Mouse (Mus musculus) lung, postnatal 0 days (tissue): Measurements from ENCODE around the gene Gcnt2. TPM values are rescaled to one million over a fixed set of nuclear protein-coding genes. Genes with fewer than 3 reads are reported as not detected.

Experiments
- ATAC-seq: fragments of 200-750 bp; cut with Nextera tagmentation; 2 replicates; pipeline ENCODE4 v1.8.0; 2017; ENCODE audit warnings: moderate library complexity
- DNase-seq: peaks from one replicate; pipeline ENCODE4 v3.0.0-alpha.2; 2016; ENCODE audit warnings: low spot score
- H3K27ac ChIP-seq: fragments of 300-500 bp; sonication (generic); 2 replicates; pipeline ENCODE4 v1.5.1; 2014; ENCODE audit warnings: antibody characterized with exemption, mild to moderate bottlenecking, low read length, mixed read lengths
- H3K27me3 ChIP-seq: fragments of 300-500 bp; sonication (generic); replicated peaks from 2 replicates; pipeline ENCODE4 v1.6.1; 2014; ENCODE audit warnings: low read length, mixed read lengths; ENCODE audit not compliant: insufficient read depth
- H3K36me3 ChIP-seq: fragments of 300-500 bp; sonication (generic); 2 replicates; pipeline ENCODE4 v1.6.1; 2014; ENCODE audit warnings: low read length, mixed read lengths; ENCODE audit not compliant: insufficient read depth
- H3K4me1 ChIP-seq: fragments of 300-500 bp; sonication (generic); 2 replicates; pipeline ENCODE4 v1.6.1; 2014; ENCODE audit warnings: antibody characterized with exemption, low read depth, low read length, mixed read lengths; ENCODE audit not compliant: insufficient read depth
- H3K4me2 ChIP-seq: fragments of 300-500 bp; sonication (generic); replicated peaks from 2 replicates; pipeline ENCODE4 v1.6.1; 2014; ENCODE audit warnings: low read depth, mild to moderate bottlenecking, low read length, moderate library complexity, mixed read lengths
- H3K4me3 ChIP-seq: fragments of 300-500 bp; sonication (generic); 2 replicates; pipeline ENCODE4 v1.5.1; 2014; ENCODE audit warnings: low read depth, low read length
- H3K9ac ChIP-seq: fragments of 300-500 bp; sonication (generic); replicated peaks from 2 replicates; pipeline ENCODE4 v1.6.1; 2014; ENCODE audit warnings: low read depth, mild to moderate bottlenecking
- H3K9me3 ChIP-seq: fragments of 300-500 bp; sonication (generic); 2 replicates; pipeline ENCODE4 v1.6.1; 2016; ENCODE audit warnings: low read length, mixed read lengths
- CTCF ChIP-seq: IDR thresholded peaks from 2 replicates; pipeline ENCODE4 v1.5.1; 2016; ENCODE audit warnings: antibody characterized with exemption, mild to moderate bottlenecking
- EP300 ChIP-seq: IDR thresholded peaks from 2 replicates; pipeline ENCODE4 v1.6.1; 2016; ENCODE audit warnings: antibody characterized with exemption, mild to moderate bottlenecking, control low read depth
- WGBS: fragments of 180-500 bp; shearing (Covaris S2); extraction: QIAGEN DNeasy Blood & Tissue Kit; methylation state at CpG from one replicate; pipeline ENCODE4 v1.1.7; 2014; 5-methylcytosine and 5-hydroxymethylcytosine counted together
- polyA plus RNA-seq: library from polyadenylated mRNA; unstranded; fragments of >200 nt; fragmentation: Nextera tagmentation; extraction: Ambion mirVana; gene quantifications from 2 replicates; pipeline ENCODE4 v1.2.1, GENCODE M21; 2015

Gcnt2 gene
- 10.8 and 10.9 TPM in 2 replicates for polyA plus RNA-seq

- 18% methylated on average over 22 of the region's 22 CpGs for WGBS
- Histone ChIP-seq H3K9ac (peak within 1 kb of the TSS; percentile 48), H3K4me1 (no peaks in the 10 kb centered on the region), H3K36me3 (no peaks in the 10 kb centered on the region), H3K4me3 (peak within 1 kb of the TSS; percentile 46), H3K4me2 (peak within 1 kb of the TSS; percentile 55), H3K27me3 (no peaks in the 10 kb centered on the region), H3K27ac (peak within 1 kb of the TSS; percentile 87), H3K9me3 (no peaks in the 10 kb centered on the region)
- no peak for TF ChIP-seq CTCF
- peak; percentile 88 for TF ChIP-seq EP300
- ATAC-seq (peak; percentile 85), DNase-seq (peak; percentile 92)
Observed at GRCm38 (mm10) chr13:40859652-40860399, at the start of gene Gcnt2. TSS of gene Gcnt2 (plus strand) at chr13:40859754.

GRCm38 (mm10) chr13:40820617-40821016, 38.9 kb upstream of the Gcnt2 start:
- Histone ChIP-seq H3K9me3 (no peaks in the 10 kb centered on the region), H3K4me3 (no peak overlapping the region), H3K4me1 (no peaks in the 10 kb centered on the region), H3K27me3 (no peaks in the 10 kb centered on the region), H3K27ac (no peak overlapping the region), H3K9ac (no peak overlapping the region), H3K4me2 (no peak overlapping the region), H3K36me3 (no peaks in the 10 kb centered on the region)
- ATAC-seq (no peak), DNase-seq (peak; percentile 25)
- WGBS: 71% methylated on average over 1 of the region's 1 CpGs
- no peak for TF ChIP-seq EP300
- TF ChIP-seq CTCF: peak; percentile 49

GRCm38 (mm10) chr13:40821911-40822310, 37.6 kb upstream of the Gcnt2 start:
- no peaks in the 10 kb centered on the region for H3K9me3 ChIP-seq
- 72% methylated on average over 2 of the region's 2 CpGs for WGBS
- no peak overlapping the region for H3K4me3 ChIP-seq
- H3K36me3 ChIP-seq: no peaks in the 10 kb centered on the region
- TF ChIP-seq EP300 (no peak), CTCF (no peak)
- H3K9ac ChIP-seq: no peak overlapping the region
- DNase-seq (no peak), ATAC-seq (no peak)
- H3K4me1 ChIP-seq: no peaks in the 10 kb centered on the region
- no peak overlapping the region for H3K4me2 ChIP-seq
- no peak overlapping the region for H3K27ac ChIP-seq
- H3K27me3 ChIP-seq: no peaks in the 10 kb centered on the region

GRCm38 (mm10) chr13:40841146-40841787, 18.3 kb upstream of the Gcnt2 start:
- no peak for ATAC-seq
- DNase-seq: no peak
- Histone ChIP-seq H3K27ac (no peak overlapping the region), H3K4me2 (no peak overlapping the region), H3K9me3 (no peaks in the 10 kb centered on the region), H3K27me3 (no peaks in the 10 kb centered on the region), H3K9ac (no peak overlapping the region), H3K4me3 (no peak overlapping the region), H3K36me3 (no peaks in the 10 kb centered on the region), H3K4me1 (no peaks in the 10 kb centered on the region)
- TF ChIP-seq CTCF (no peak), EP300 (no peak)
- 41% methylated on average over 10 of the region's 10 CpGs for whole genome bisulfite sequencing

- ATAC-seq (no peak), DNase-seq (no peak)
- Histone ChIP-seq H3K4me1 (no peaks in the 10 kb centered on the region), H3K27ac (no peak overlapping the region), H3K4me3 (no peak overlapping the region), H3K9me3 (no peaks in the 10 kb centered on the region), H3K4me2 (no peak overlapping the region), H3K36me3 (no peaks in the 10 kb centered on the region), H3K9ac (no peak overlapping the region), H3K27me3 (no peaks in the 10 kb centered on the region)
- WGBS: 14% methylated on average over 1 of the region's 1 CpGs
- TF ChIP-seq EP300: no peak
- TF ChIP-seq CTCF: no peak
Observed at GRCm38 (mm10) chr13:40842141-40842540, 17.4 kb upstream of the Gcnt2 start.

- H3K27ac ChIP-seq: no peak overlapping the region
- ATAC-seq (peak; percentile 77), DNase-seq (peak; percentile 85)
- H3K36me3 ChIP-seq: no peaks in the 10 kb centered on the region
- WGBS: 16% methylated on average over 5 of the region's 5 CpGs
- no peaks in the 10 kb centered on the region for H3K4me1 ChIP-seq
- H3K27me3 ChIP-seq: no peaks in the 10 kb centered on the region
- TF ChIP-seq CTCF (peak; percentile 95), EP300 (no peak)
- H3K4me3 ChIP-seq: no peak overlapping the region
- no peaks in the 10 kb centered on the region for H3K9me3 ChIP-seq
- H3K4me2 ChIP-seq: no peak overlapping the region
- no peak overlapping the region for H3K9ac ChIP-seq
Observed at GRCm38 (mm10) chr13:40843418-40844067, 16.0 kb upstream of the Gcnt2 start.
